Mouse (Mus musculus) heart, postnatal 25 days (tissue): Measurements from ENCODE around the gene Stc2. TPM values are rescaled to one million over a fixed set of nuclear protein-coding genes. Genes with fewer than 3 reads are reported as not detected.

ENCODE experiments used
- DNase-seq: peaks from one replicate; pipeline ENCODE4 v3.0.0; 2022; ENCODE audit warnings: low spot score
- intact Hi-C: fragments of 180-260 bp; cut with DNase I; formaldehyde crosslinking; loops from one replicate; pipeline ENCODE4 v1.15.1; 2025
- total RNA-seq, 2 experiments: library from RNA; stranded (reverse); gene quantifications; 2 replicates each; pipeline ENCODE4 v1.2.3; 2021

Stc2 gene
- 10 to 100 TPM; 15.0 to 26.0 TPM for total RNA-seq

DNA sequence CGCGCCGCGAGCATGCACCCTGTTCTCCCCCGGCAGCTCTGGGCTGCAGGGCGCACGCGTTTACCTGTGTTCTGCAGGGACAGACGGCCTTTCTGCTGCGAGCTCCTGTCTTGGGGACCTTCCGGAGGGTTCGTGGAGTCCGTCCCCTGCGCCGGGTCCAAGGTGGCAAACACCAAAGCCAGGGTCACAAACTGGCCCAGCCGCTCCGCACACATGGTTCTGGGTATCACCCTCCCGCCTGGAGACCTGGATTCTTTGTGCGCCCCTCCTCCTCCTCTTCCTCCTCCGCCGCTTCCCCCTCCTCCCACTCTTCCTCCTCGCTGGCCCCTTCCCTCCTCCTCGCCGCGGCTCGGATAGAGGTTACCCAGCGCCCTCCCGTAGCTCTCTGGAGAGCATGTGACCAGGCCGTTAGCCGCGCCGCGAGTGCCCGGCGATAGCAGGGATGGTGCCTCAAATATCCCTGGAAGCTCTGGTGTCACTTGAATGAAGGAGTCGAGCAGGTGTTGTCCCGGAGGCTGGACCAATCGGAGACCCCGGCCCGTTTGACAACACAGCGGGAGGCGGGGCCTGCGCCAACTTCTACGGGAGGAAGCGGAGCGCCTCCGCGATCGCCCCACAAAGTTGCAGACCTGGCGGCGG, at the start of gene Stc2:
Gene Stc2, minus strand, starts transcription at position 427 of the 639 bp plus-strand sequence.
- peak; percentile 68 for DNase-seq
- intact Hi-C loops: loop anchor here (5.0 kb wide), 2 partner anchors 188 to 248 kb away; no protein-coding TSS in a partner anchor

DNA sequence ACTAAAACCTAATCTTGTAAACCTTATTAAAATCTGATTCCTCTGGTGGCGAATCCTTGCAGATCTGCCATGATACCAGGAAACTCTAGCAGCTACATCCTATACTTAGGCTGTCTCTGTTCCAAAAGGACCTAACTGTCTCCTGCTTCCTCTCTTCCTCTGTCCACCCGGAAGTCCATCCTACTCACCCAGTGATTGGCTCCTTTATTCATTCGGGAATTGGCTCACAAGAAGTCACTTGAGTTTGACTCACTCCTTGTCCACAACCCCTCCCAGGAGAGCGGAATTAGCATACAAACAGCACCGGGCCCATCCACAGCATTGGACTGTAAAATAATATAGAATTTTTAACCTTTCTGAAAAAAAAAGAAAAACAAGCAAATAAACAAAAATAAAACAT, 47.2 kb upstream of the Stc2 start:
- no peak for DNase-seq
- intact Hi-C loops: no loop called here

DNA sequence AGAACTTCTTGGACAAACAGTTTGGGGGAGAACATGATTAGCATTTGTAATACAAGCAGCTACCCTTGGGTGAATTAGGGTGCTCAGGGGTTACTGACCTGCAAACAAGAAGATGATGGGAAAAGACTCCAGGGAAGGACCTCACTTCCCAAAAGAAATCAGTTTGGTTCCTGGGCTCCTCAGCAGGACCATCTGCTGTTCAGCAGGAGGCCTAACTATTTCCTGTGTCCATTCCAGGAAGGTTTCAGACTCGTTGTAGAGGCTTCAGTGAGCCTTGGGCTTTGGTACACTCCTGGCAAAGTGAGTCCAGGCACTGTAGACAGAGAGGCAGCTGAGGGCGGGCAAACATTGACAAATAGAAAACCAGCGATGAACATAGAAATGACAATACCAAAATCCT, 42.5 kb upstream of the Stc2 start:
- DNase-seq: no peak

DNA sequence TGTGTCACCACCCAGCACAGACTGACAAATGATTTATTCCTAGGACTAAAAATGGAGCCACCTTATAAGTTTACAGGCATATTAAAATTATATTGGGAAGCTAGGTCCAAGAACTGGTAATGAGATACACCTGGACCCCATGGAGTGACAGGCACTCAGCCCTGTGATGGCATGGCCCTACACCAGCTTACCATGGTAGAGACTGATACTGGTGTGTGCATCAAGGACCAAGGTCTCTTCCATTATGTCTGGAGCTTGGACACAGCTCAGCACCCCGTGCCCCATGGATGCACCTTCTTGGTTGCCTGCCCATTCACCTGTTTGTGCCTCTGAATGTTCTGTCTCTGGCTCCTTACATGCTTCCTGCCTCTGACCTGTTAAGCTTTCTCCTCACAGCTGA, 36.9 kb upstream of the Stc2 start:
- DNase-seq: no peak
- intact Hi-C loops: no loop called here

More for the DNA sequence above, 42.5 kb upstream of the Stc2 start:
- intact Hi-C loops: no loop called here

DNA sequence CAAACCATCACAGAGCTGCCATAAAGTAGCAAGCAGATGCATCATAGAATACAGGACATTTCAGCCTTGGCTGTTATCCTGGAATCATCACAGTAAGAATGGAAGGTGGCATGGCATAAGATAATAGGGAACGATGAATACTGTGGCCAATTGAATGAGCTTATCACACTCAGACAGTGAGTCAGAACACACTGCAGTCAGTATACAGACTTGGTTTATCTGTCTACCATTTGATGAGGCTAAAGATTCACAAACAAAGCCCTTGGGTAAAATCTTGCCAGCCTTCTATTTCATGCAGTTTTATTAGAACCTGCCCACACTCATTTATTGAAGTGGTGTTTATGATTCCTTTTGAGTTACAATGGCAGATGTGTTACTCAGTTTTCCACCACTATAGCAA, 33.2 kb upstream of the Stc2 start:
- no peak for DNase-seq
- intact Hi-C loops: no loop called here

DNA sequence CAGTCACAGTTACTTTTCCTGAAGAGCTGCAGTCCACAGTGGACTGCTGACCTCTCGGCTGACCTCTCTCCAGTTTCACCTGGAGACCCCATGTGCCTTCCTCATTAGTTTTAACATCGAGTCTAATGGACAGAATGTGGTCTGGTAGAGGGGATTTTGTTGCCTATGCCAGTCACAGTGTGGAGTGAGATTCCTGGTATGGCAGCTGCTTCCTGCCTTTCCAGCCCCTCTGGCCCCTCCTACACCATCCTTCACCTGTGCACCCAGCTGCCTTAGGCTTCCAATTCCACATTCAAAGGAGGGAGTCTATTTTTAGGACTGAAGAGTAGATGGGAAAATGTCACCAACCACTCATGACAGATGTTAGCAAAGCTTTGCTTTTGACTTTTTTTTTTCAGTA, 28.7 kb upstream of the Stc2 start:
- no peak for DNase-seq
- intact Hi-C loops: no loop called here

DNA sequence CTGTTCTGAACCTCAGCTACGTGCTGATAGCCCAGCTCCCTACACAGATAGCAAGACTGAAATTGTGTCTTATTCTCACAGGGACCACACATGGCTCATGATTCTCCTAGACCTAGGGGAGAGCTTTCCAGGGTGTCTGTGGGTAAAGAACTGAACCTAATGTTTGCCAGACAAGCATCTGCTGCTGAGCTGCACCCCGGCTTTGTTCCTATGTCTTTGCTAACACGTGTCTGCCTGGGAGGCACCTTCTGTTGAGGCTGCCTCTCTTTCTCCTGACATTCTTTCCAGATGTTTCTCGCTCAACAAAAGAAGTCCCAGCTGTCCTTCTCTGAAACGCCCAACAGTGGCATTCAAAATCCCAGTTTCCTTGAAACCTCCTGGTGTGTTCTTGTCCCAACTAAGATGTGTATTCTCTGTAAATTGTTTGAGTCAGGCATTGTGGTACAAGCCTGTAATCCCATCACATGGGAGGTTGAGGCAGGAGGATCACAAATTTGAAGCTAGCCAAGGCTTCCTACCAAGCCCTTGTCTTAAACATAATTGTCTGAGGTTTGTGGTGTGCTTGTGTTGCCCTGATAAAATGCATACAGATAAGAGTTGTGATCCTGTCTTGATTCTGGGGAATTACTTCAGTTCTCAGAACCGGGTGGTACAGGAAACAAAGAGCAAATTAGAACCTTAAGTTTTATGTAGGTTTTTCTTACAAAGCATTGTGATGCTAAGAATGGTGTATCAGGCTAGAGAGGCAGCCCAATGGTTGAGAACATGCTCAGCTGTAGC, 27.0 kb upstream of the Stc2 start:
- no peak for DNase-seq
- intact Hi-C loops: no loop called here

DNA sequence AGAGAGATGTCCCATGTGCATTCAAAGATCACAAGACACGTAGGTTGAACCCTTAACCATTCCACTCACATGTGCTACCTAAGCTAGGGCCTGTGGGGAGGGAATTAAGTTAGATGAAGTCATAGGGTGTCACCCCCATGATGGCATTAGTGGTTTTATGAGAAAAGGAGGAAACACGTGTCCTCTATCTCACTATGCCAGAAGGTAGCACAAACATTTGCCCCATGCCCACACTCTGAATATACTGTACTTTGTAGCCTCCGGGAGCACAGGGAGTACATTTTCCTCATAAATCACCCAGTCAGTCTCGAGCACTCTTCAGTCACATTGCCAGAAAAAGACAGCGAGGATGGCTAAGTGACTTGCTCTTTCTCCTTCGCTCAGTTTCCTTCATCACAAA, 24.2 kb upstream of the Stc2 start:
- no peak for DNase-seq
- intact Hi-C loops: no loop called here

DNA sequence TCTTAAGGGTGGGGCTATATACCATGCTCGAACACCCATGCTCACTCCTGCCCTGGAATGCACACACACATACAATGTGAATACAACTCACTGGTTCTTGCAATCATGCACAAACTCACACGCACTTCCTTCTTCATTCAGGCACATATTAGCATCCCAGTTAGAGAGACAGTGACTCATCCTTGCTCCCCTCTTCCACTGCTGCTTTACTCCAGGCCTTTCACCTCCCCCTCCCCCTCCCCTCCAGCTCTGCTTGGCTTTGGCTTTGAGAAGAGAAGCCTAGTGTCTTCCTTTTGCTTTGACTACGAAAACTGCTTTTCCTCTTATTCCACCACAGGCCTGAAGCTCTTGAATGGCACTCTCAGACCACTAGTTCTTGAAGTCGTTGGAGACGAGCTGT, 22.5 kb upstream of the Stc2 start:
- no peak for DNase-seq
- intact Hi-C loops: no loop called here

DNA sequence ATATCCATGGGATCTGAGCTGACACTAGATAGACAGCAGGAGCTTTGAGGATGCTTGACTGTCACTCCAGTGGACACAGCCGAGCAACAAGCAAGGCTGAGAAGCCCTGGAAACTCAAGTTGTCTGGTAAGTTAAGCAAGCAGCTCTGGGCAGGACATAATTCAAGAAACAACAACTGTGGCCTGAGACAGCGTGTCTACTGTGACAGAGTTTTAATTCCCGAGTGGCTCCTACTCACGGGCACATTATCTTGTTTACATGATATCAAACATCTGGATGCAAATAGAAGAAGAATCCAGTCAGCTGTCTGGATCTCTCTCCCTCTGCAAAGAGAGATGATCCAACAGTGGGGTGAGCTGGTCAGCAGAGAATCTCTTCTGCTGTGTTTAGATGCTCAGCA, 19.0 kb upstream of the Stc2 start:
- intact Hi-C loops: no loop called here
- DNase-seq: no peak

DNA sequence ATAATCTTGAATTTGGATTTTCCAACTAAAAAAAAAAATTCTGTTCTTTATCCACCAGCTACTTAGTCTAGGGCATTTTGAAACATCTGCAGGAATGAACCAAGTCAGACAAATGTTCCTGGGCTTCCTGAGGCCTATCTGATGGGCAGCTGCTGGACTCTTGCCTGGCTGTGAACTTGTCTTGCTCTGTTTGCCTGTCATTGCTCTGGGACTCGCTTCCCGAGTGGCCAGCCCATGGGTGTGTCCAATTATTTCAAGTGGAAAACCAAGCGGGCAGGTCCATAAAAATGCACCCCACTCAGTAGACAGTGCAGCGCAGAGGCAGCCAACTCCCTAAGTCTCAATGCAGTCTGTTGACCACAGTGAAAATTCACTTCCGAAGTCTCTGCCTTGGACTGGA, 17.7 kb upstream of the Stc2 start:
- intact Hi-C loops: no loop called here
- peak; percentile 64 for DNase-seq

DNA sequence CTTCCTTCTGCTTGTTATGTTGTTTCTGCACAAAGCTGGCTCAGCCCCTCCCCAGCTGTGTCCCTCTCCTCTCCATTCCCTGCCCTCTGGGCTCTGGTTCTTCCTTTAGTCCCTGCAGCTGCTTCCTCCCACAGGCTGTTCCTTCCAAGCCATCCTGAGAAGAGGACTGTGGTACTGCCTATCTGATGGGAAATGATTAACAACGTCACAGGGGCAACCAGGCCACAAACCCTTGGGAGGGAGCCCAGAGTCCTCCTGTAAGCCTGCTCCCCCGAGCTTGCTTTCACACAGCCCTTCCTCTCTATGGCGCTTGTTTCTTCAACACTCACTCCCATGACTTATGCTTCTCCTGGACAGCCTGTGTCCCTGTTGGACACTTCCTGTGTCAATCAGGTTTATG, 16.7 kb upstream of the Stc2 start:
- DNase-seq: no peak
- intact Hi-C loops: no loop called here

DNA sequence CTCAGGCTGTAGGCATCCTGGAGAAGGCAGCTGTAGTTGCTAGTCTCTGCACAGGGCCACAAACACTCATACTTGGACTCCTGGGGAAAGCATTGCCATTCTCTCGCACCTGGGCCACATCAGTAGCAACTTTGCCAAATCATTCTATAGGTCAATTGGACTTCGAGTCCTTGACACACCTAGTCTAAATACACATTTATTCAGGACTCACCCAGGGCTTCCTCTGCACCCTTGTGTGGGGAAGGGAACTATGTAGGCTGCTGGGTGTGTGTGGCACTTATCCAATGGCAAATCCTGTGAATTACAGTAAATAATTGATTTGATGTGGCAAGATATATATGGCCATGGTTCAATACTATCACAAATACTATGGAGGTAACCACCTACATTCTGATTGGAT, 14.1 kb upstream of the Stc2 start:
- DNase-seq: no peak
- intact Hi-C loops: no loop called here

DNA sequence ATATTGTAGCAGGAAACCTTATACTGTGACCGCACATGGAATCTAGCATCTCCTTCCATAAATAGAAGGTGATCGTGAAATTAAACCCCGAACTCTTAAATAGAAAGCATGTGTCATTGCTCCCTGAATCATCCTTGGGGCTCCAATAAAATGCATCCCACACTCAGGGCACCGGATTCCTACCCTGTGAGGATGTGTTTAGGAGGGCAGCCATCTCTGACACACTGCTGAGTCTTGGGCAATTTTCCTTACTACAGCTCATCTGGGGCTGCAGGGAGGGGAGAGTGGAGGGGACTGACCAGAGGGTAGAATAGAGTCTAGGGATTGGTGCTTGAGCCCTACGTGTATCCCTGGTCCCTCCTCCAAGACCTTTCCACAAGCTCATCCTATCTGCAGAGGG, 12.3 kb upstream of the Stc2 start:
- intact Hi-C loops: no loop called here
- no peak for DNase-seq

DNA sequence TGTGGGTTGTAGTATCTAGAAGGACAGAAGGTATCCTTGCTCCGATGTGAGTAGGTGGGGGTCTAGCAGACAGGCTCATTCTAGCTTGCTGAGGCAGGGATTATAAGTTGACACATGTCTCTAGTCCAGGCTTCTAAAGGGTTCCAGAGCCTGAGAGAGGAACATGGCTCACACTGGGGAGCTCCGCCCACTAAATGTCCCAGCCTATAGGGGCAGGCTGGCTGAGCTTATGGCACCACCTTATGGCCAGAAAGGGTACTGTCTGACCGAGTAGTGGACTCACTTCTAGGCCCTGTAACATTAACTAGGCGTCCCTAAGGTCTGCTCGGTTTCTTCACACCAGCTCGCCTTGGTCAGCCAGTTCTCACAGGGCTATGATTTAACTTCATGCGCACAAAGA, 3.6 kb upstream of the Stc2 start:
- no peak for DNase-seq
- intact Hi-C loops: loop anchor here (2.0 kb wide), 1 partner anchor 125 kb away; no protein-coding TSS in a partner anchor

DNA sequence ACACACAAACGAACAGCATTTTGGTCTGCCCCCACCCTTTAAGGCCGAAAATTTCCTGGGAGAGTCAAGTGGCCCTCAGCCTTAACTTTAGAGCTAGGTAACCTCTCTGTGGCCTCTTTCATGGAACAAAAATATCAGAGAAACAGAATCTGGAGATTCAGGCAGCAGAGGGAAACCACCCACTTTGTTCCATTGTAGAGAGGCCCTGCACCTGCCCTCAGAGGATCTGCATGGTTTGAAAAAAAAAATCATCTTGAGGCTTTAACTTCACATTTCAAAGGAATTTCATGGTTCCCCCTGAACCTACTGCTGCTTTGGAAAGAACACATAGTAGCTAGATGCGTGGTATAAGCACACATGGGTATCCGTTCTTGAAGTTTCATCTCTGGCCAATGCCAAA, 2.3 kb upstream of the Stc2 start:
- no peak for DNase-seq
- intact Hi-C loops: loop anchor here (2.0 kb wide), 1 partner anchor 123 kb away; no protein-coding TSS in a partner anchor

DNA sequence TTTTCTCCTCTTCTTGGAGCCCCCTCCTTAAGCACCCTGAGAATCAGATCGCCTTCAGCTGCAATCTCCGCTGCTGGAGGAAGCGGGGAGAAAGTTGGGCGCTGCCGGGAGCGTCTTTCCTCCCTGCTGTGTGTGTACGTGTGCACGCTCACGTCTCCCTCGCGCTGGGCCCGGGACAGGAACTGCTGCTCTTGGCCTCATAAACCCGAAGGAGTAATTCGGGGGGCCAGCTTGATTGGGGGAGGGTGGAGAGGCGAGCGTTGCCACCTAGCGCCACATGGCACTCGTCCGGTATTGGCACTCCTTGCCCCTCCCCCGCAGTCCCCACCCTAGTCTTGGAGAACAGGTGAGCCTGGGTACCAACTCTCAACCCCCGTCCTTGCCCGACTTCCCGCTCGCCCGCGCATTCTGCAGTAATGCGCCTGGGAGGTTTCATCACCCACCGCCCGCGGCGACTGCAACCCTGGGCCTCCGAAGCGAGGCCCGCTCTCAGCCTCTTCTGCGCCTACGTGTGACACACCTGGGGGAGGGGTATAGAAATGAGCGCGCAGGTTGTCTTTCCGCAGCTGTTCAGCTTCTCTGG, 1.5 kb upstream of the Stc2 start:
- DNase-seq: no peak
- intact Hi-C loops: no loop called here

DNA sequence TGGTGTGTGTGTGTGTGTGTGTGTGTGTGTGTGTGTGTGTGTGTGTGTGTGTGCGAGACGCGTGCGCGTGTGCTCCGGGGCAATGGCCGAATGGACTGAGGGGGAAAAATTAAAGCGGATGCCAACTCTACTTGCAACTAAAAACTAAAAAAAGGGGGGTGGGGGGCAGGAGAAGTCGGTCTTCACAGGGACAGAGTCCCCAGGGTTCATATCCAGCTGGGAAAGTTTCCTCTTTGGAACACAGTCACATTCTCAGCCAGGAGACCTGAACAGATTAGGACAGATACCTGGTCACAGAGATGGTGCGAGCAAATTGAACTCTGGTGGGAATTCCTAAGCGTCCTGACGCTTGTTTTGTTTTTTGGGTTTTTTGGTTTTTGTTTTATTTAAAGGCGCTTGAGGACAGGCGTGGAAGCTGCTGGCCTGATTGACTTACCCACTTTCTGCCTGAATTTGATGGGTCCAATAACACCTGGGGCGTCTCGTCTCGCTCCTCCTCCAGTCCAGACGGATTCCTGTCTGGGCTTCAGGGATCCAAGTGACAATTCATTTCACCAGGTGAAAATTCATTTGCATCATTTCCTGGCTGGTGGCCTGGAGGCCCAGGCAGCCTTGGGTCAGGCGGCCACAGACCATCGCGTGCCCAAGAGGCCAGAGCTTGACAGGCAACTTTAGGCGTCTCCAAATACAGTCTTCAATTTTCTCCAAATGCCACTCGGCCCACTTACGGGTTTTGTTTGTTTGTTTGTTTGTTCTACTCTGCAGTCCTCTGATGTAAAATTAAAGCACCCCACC, 759 bp upstream of the Stc2 start:
- intact Hi-C loops: no loop called here
- DNase-seq: no peak

DNA sequence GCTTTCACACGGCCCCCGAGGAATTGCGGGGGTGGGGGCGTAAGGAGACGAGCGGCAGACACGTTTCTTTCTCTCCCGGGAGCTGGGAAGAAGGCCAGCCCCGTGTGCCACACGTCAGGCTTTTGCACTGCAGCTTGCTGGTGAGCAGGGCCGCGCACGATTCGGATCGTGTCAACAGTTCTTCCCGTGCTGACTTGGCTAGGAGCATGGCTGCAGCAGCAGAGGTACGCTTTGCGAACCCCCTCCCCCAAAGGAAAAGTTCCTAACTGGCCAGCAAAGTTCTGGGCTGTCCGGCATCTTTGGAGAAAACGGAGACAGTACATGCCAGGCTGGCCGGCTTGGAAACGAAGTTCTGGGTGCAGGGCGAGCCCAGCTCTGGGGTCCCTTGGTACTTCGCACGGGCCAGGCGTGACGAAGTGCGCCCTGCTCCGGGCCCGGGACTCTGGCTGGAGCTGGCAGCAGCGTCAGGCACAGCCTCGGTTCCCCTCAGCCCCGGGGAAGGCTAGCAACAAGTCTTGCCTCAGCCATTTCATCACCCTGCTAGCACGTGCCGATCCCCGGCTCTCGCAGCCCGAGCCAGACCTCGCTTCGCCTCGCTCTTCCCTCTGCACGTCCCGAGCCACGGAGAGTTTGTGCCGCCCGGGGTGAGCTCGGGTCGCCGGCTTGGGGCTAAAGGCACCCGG, 768 bp downstream of the Stc2 start:
- DNase-seq: peak; percentile 48
- intact Hi-C loops: loop anchor here (5.0 kb wide), 2 partner anchors 188 to 248 kb away; no protein-coding TSS in a partner anchor
